27 mouse cellular contexts compared by ENCODE assay signal in the genomic region with DNA sequence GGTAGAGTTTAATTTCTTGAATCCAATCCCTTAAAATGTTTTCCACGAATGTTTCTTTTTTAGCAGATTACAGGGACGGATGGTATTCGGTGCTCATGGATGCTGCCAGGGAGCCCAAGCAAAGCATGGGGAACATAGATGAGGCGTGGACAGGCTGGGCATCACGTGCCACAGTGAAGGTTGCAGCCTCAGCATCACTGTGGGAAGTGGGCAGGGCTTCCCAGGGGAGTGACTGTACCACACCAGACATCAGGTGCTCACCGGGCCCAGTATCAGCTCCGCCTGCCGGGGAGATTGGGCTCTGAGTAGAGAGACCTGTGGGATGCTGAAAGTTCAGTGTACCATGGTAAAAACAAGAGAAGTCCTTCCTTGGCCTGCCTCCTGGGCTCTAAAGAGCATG. TPM values are rescaled to one million over a fixed set of nuclear protein-coding genes. Genes with fewer than 3 reads are reported as not detected.
DNase-seq lines count a peak whose midpoint lies in the region; ATAC-seq and TF ChIP-seq lines count a peak whose summit lies in the region.
"Had no signal": no experiment of that assay in that cellular context is flagged by ENCODE, and none has a peak within 500 bp of the region (broad histone marks: within the 10 kb centered on the region; RNA-seq: fewer than 3 reads in every experiment).

No protein-coding gene starts in this region.

- no peak overlapping the region for H3K4me3 ChIP-seq in forebrain, embryonic 10.5 days
- H3K4me3 ChIP-seq in forebrain, embryonic 15.5 days = no peak overlapping the region
- H3K4me3 ChIP-seq in kidney, postnatal 0 days (replicated peaks; ENCODE audit: low read depth, low read length) = no peak overlapping the region
- H3K4me3 ChIP-seq in kidney, embryonic 16.5 days (ENCODE audit: low read length) = no peak overlapping the region
- H3K4me3 ChIP-seq in embryonic facial prominence, embryonic 10.5 days = no peak overlapping the region
- H3K4me3 ChIP-seq: embryonic facial prominence, embryonic 12.5 days; heart, embryonic 12.5 days; hindbrain, embryonic 13.5 days; liver, embryonic 15.5 days; lung, embryonic 15.5 days; midbrain, embryonic 12.5 days had no signal

- TF ChIP-seq CTCF in kidney, postnatal 0 days (IDR thresholded peaks at IDR 0.05; ENCODE audit: low read depth) = no peak

- ATAC-seq in forebrain, embryonic 15.5 days (replicated peaks) = no peak
- ATAC-seq in kidney, postnatal 0 days (replicated peaks; ENCODE audit: low FRiP score, low read depth) = 0 out of 2 replicates have a peak, but pooled peaks have one; percentile 13
- no peak for ATAC-seq in kidney, embryonic 16.5 days (ENCODE audit: low FRiP score, low TSS enrichment)

- 84% methylated on average over 8 of the region's 8 CpGs for WGBS in forebrain, embryonic 10.5 days
- 81% methylated on average over 8 of the region's 8 CpGs for WGBS in forebrain, embryonic 15.5 days
- 83% methylated on average over 8 of the region's 8 CpGs for WGBS in kidney, postnatal 0 days
- 79% methylated on average over 8 of the region's 8 CpGs for WGBS in kidney, embryonic 16.5 days
- WGBS in embryonic facial prominence, embryonic 10.5 days = 81% methylated on average over 8 of the region's 8 CpGs

- no peaks in the 10 kb centered on the region for H3K9me3 ChIP-seq in forebrain, embryonic 10.5 days
- H3K9me3 ChIP-seq in forebrain, embryonic 15.5 days = no peaks in the 10 kb centered on the region
- H3K9me3 ChIP-seq in kidney, postnatal 0 days (replicated peaks; ENCODE audit: low read length) = no peaks in the 10 kb centered on the region
- no peaks in the 10 kb centered on the region for H3K9me3 ChIP-seq in kidney, embryonic 16.5 days (ENCODE audit: low read length)
- no peaks in the 10 kb centered on the region for H3K9me3 ChIP-seq in embryonic facial prominence, embryonic 10.5 days
- H3K9me3 ChIP-seq: embryonic facial prominence, embryonic 12.5 days; heart, embryonic 12.5 days; hindbrain, embryonic 13.5 days; liver, embryonic 15.5 days; lung, embryonic 15.5 days; midbrain, embryonic 12.5 days had no signal

- H3K27ac ChIP-seq in forebrain, embryonic 10.5 days = peak overlapping the region; percentile 66
- H3K27ac ChIP-seq in forebrain, embryonic 15.5 days (replicated peaks) = no peak overlapping the region
- H3K27ac ChIP-seq in kidney, postnatal 0 days = no peak overlapping the region
- H3K27ac ChIP-seq in kidney, embryonic 16.5 days (ENCODE audit: low read length) = no peak overlapping the region
- peak overlapping the region; percentile 68; the same call in 1 of the 2 replicates for H3K27ac ChIP-seq in embryonic facial prominence, embryonic 10.5 days (replicated peaks)
- H3K27ac ChIP-seq: embryonic facial prominence, embryonic 12.5 days; hindbrain, embryonic 13.5 days; liver, embryonic 15.5 days; lung, embryonic 15.5 days; midbrain, embryonic 12.5 days had no signal

- peaks cover 25% of the 10 kb centered on the region for H3K27me3 ChIP-seq in forebrain, embryonic 10.5 days (ENCODE audit: poor library complexity, severe bottlenecking)
- no peaks in the 10 kb centered on the region for H3K27me3 ChIP-seq in forebrain, embryonic 15.5 days
- H3K27me3 ChIP-seq in kidney, postnatal 0 days (ENCODE audit: insufficient read depth, low read length) = no peaks in the 10 kb centered on the region
- 0 out of 2 replicates have a peak, but pooled peaks cover 4% of the 10 kb centered on the region for H3K27me3 ChIP-seq in kidney, embryonic 16.5 days (ENCODE audit: insufficient read depth, low read length)
- peaks cover 33% of the 10 kb centered on the region for H3K27me3 ChIP-seq in embryonic facial prominence, embryonic 10.5 days (replicated peaks; ENCODE audit: low read depth, poor library complexity, severe bottlenecking)
- H3K27me3 ChIP-seq: embryonic facial prominence, embryonic 12.5 days; lung, embryonic 15.5 days had no signal

- DNase-seq in forebrain, embryonic 10.5 days (ENCODE audit: extremely low spot score, low spot score) = no peak
- DNase-seq in kidney, postnatal 0 days (ENCODE audit: low spot score) = no peak
- DNase-seq in B cell, adult 2 months = peak; percentile 17 to 23
- DNase-seq in embryonic facial prominence, embryonic 10.5 days (ENCODE audit: low spot score) = no peak
- DNase-seq in embryo, embryonic 10 days (ENCODE audit: low spot score) = no peak
- DNase-seq in lung, postnatal 36 days = no peak
- DNase-seq: adrenal gland, adult 8-10 months; cerebellum, adult 8-10 months; cerebellum, postnatal 25 days; gastrocnemius, postnatal 14 days; heart, adult 18-20 months; heart, postnatal 4 days; kidney, adult 11 months; kidney, postnatal 10 days; right cerebral cortex, postnatal 4 days; thymus, adult 2 months; thymus, postnatal 36 days had no signal

- no peaks in the 10 kb centered on the region for H3K36me3 ChIP-seq in forebrain, embryonic 10.5 days (replicated peaks)
- no peaks in the 10 kb centered on the region for H3K36me3 ChIP-seq in forebrain, embryonic 15.5 days
- H3K36me3 ChIP-seq in kidney, postnatal 0 days (ENCODE audit: insufficient read depth, low read length) = no peaks in the 10 kb centered on the region
- no peaks in the 10 kb centered on the region for H3K36me3 ChIP-seq in kidney, embryonic 16.5 days (ENCODE audit: insufficient read depth, low read length)
- H3K36me3 ChIP-seq in embryonic facial prominence, embryonic 10.5 days (replicated peaks) = no peaks in the 10 kb centered on the region
- H3K36me3 ChIP-seq: embryonic facial prominence, embryonic 12.5 days; heart, embryonic 12.5 days; hindbrain, embryonic 13.5 days; liver, embryonic 15.5 days; lung, embryonic 15.5 days; midbrain, embryonic 12.5 days had no signal

- no peak overlapping the region for H3K4me2 ChIP-seq in forebrain, embryonic 15.5 days (replicated peaks)
- no peak overlapping the region for H3K4me2 ChIP-seq in kidney, postnatal 0 days (ENCODE audit: low read length)
- no peak overlapping the region for H3K4me2 ChIP-seq in kidney, embryonic 16.5 days (replicated peaks; ENCODE audit: low read depth, low read length)
- H3K4me2 ChIP-seq: embryonic facial prominence, embryonic 12.5 days; heart, embryonic 12.5 days; hindbrain, embryonic 13.5 days; liver, embryonic 15.5 days; lung, embryonic 15.5 days; midbrain, embryonic 12.5 days had no signal

- H3K4me1 ChIP-seq in forebrain, embryonic 10.5 days = peaks cover 34% of the 10 kb centered on the region
- H3K4me1 ChIP-seq in forebrain, embryonic 15.5 days = no peaks in the 10 kb centered on the region
- H3K4me1 ChIP-seq in kidney, postnatal 0 days (replicated peaks; ENCODE audit: insufficient read depth, low read length) = no peaks in the 10 kb centered on the region
- peaks cover 9% of the 10 kb centered on the region for H3K4me1 ChIP-seq in kidney, embryonic 16.5 days (ENCODE audit: insufficient read depth, low read length)
- H3K4me1 ChIP-seq in embryonic facial prominence, embryonic 10.5 days = peaks cover 36% of the 10 kb centered on the region
- H3K4me1 ChIP-seq: liver, embryonic 15.5 days had no signal

- H3K9ac ChIP-seq in forebrain, embryonic 15.5 days (replicated peaks) = no peak overlapping the region
- no peak overlapping the region for H3K9ac ChIP-seq in kidney, postnatal 0 days (ENCODE audit: low read depth, low read length)
- H3K9ac ChIP-seq in kidney, embryonic 16.5 days (replicated peaks; ENCODE audit: low read length) = no peak overlapping the region
- H3K9ac ChIP-seq: embryonic facial prominence, embryonic 12.5 days; heart, embryonic 12.5 days; hindbrain, embryonic 13.5 days; liver, embryonic 15.5 days; lung, embryonic 15.5 days; midbrain, embryonic 12.5 days had no signal

RNA-seq across cellular contexts. Expression of gene Tmem106c, which starts 9.3 kb away (rescaled TPM):
- polyA plus RNA-seq in forebrain, embryonic 10.5 days (2016; fragmentation: Nextera tagmentation; extraction: Ambion mirVana) = 39.2 and 43.2 TPM in 2 replicates
- 60.8 and 66.2 TPM in 2 replicates for polyA plus RNA-seq in forebrain, embryonic 15.5 days (2015; fragmentation: Nextera tagmentation; extraction: Ambion mirVana)
- 55.0 and 58.3 TPM in 2 replicates for polyA plus RNA-seq in kidney, postnatal 0 days (2015; fragmentation: Nextera tagmentation; extraction: Ambion mirVana)
- polyA plus RNA-seq in kidney, embryonic 16.5 days (2015; fragmentation: Nextera tagmentation; extraction: Ambion mirVana) = 56.0 and 61.3 TPM in 2 replicates
- polyA plus RNA-seq in embryonic facial prominence, embryonic 10.5 days (2016; fragmentation: Nextera tagmentation; extraction: Ambion mirVana) = 36.0 and 38.1 TPM in 2 replicates

RNA-seq across cellular contexts. Expression of gene Vdr, which starts 44.2 kb away (rescaled TPM):
- 0.49 and 0.67 TPM in 2 replicates for polyA plus RNA-seq in forebrain, embryonic 10.5 days (2016; fragmentation: Nextera tagmentation; extraction: Ambion mirVana)
- 0.08 and 0.09 TPM in 2 replicates for polyA plus RNA-seq in forebrain, embryonic 15.5 days (2015; fragmentation: Nextera tagmentation; extraction: Ambion mirVana)
- 20.6 and 22.5 TPM in 2 replicates for polyA plus RNA-seq in kidney, postnatal 0 days (2015; fragmentation: Nextera tagmentation; extraction: Ambion mirVana)
- polyA plus RNA-seq in kidney, embryonic 16.5 days (2015; fragmentation: Nextera tagmentation; extraction: Ambion mirVana) = 9.6 and 10.5 TPM in 2 replicates
- 0.59 and 0.82 TPM in 2 replicates for polyA plus RNA-seq in embryonic facial prominence, embryonic 10.5 days (2016; fragmentation: Nextera tagmentation; extraction: Ambion mirVana)

RNA-seq across cellular contexts. Expression of gene Col2a1, which starts 49.8 kb away (rescaled TPM):
- polyA plus RNA-seq in forebrain, embryonic 10.5 days (2016; fragmentation: Nextera tagmentation; extraction: Ambion mirVana) = 183 and 190 TPM in 2 replicates
- polyA plus RNA-seq in forebrain, embryonic 15.5 days (2015; fragmentation: Nextera tagmentation; extraction: Ambion mirVana) = 25.6 and 25.8 TPM in 2 replicates
- polyA plus RNA-seq in kidney, postnatal 0 days (2015; fragmentation: Nextera tagmentation; extraction: Ambion mirVana) = 14.8 and 16.4 TPM in 2 replicates
- 19.0 and 19.5 TPM in 2 replicates for polyA plus RNA-seq in kidney, embryonic 16.5 days (2015; fragmentation: Nextera tagmentation; extraction: Ambion mirVana)
- 271 and 282 TPM in 2 replicates for polyA plus RNA-seq in embryonic facial prominence, embryonic 10.5 days (2016; fragmentation: Nextera tagmentation; extraction: Ambion mirVana)
- polyA plus RNA-seq: large intestine, adult 2 months; liver, adult 2 months had no signal

Comparison
In these comparisons a context has a peak if more than half of its experiments do, and no peak if none do; other contexts are left out.
1. H3K27ac ChIP-seq: peak in forebrain, embryonic 10.5 days (single experiment) and embryonic facial prominence, embryonic 10.5 days (single experiment); none in forebrain, embryonic 15.5 days (single experiment), kidney, postnatal 0 days (single experiment) and kidney, embryonic 16.5 days (single experiment).
2. DNase-seq: peak in B cell, adult 2 months (2 of 2); none in forebrain, embryonic 10.5 days (single experiment), kidney, postnatal 0 days (single experiment), embryonic facial prominence, embryonic 10.5 days (single experiment), embryo, embryonic 10 days (single experiment) and lung, postnatal 36 days (single experiment).